Mouse (Mus musculus): ENCODE data around the gene Rab11fip2. TPM values are rescaled to one million over a fixed set of nuclear protein-coding genes. Genes with fewer than 3 reads are reported as not detected.

Gene Rab11fip2
- total and polyA plus RNA-seq, 3 experiments = 2.6 to 4.5 (median 3.1) TPM

GRCm38 (mm10) chr19:59860799-59861198 is 82.7 kb downstream of the Rab11fip2 start:
- Histone ChIP-seq H3K9ac (ENCODE audit: insufficient read depth, low read depth) (no peak overlapping the region), H3K27ac (ENCODE audit: insufficient read depth, low read depth) (no peak overlapping the region), H3K79me2 (replicated peaks; ENCODE audit: control insufficient read depth, extremely low read depth, insufficient read depth, poor library complexity, severe bottlenecking) (no peaks in the 10 kb centered on the region), H3K9me3 (replicated peaks; ENCODE audit: low read length) (no peaks in the 10 kb centered on the region), H3K36me3 (replicated peaks in 1 of 2; ENCODE audit: control insufficient read depth in 1 of 2, insufficient read depth in 1 of 2, low read length in 1 of 2) (no peaks in the 10 kb centered on the region), H3K4me1 (ENCODE audit: control insufficient read depth in 1 of 2, insufficient read depth in 2 of 2) (no peaks in the 10 kb centered on the region), H3K4me3 (replicated peaks in 1 of 3; ENCODE audit: low read depth in 2 of 3, low read length in 2 of 3, poor library complexity in 1 of 3) (no peak overlapping the region), H3K4me2 (ENCODE audit: insufficient read depth, low read depth, poor library complexity, severe bottlenecking) (no peak overlapping the region), H3K27me3 (replicated peaks) (no peaks in the 10 kb centered on the region)
- in situ Hi-C loops (cut with MboI; ENCODE audit: low pct_ligation_motif_present, low pct_unique_long_range_greater_than_20kb, low sequenced_read_pairs) (no loop called here), dilution Hi-C loops (cut with MboI; ENCODE audit: extremely low pct_ligation_motif_present, extremely low pct_unique_long_range_greater_than_20kb, low sequenced_read_pairs) (no loop called here)
- DNase-seq (ENCODE audit: extremely low read depth) = no peak
- TF ChIP-seq JUN (IDR thresholded peaks at IDR 0.05; ENCODE audit: insufficient read depth, low read depth, low read length) (no peak), EP300 (IDR thresholded peaks at IDR 0.05; ENCODE audit: low read length) (no peak), GABPA (IDR thresholded peaks at IDR 0.05; ENCODE audit: insufficient replicate concordance, low read depth, low read length) (no peak), PAX5 (IDR thresholded peaks at IDR 0.05; ENCODE audit: low read length) (no peak), POLR2AphosphoS2 (IDR thresholded peaks at IDR 0.05; ENCODE audit: low read depth, low read length) (no peak), TBP (conservative IDR thresholded peaks at IDR 0.05; ENCODE audit: low read depth, low read length) (no peak), USF1 (IDR thresholded peaks at IDR 0.05; ENCODE audit: low read depth, low read length) (no peak), BHLHE40 (IDR thresholded peaks at IDR 0.05; ENCODE audit: low read depth, low read length) (no peak), CHD2 (IDR thresholded peaks at IDR 0.05; ENCODE audit: low read length) (no peak), ETS1 (conservative IDR thresholded peaks at IDR 0.05; ENCODE audit: low read depth, low read length) (no peak), MAX (IDR thresholded peaks at IDR 0.05; ENCODE audit: low read length) (no peak), MEF2A (IDR thresholded peaks at IDR 0.05; ENCODE audit: borderline replicate concordance, low read depth, low read length) (no peak), CTCF (conservative IDR thresholded peaks at IDR 0.05 in 1 of 2, IDR thresholded peaks at IDR 0.05 in 1 of 2; ENCODE audit: low read depth in 2 of 2, low read length in 2 of 2) (no peak), SIN3A (IDR thresholded peaks at IDR 0.05; ENCODE audit: low read length) (no peak), TCF12 (IDR thresholded peaks at IDR 0.05; ENCODE audit: low read depth, low read length) (no peak), USF2 (conservative IDR thresholded peaks at IDR 0.05; ENCODE audit: low read depth, low read length) (no peak), MAFK (IDR thresholded peaks at IDR 0.05; ENCODE audit: insufficient replicate concordance, low read length) (no peak)

GRCm38 (mm10) chr19:59853061-59853460 is 90.4 kb downstream of the Rab11fip2 start:
- in situ Hi-C loops (cut with MboI; ENCODE audit: low pct_ligation_motif_present, low pct_unique_long_range_greater_than_20kb, low sequenced_read_pairs) = no loop called here
- no peaks in the 10 kb centered on the region for H3K36me3 ChIP-seq (replicated peaks in 1 of 2; ENCODE audit: control insufficient read depth in 1 of 2, insufficient read depth in 1 of 2, low read length in 1 of 2)
- DNase-seq (ENCODE audit: extremely low read depth) = no peak
- no peak overlapping the region for H3K9ac ChIP-seq (ENCODE audit: insufficient read depth, low read depth)
- no peaks in the 10 kb centered on the region for H3K79me2 ChIP-seq (replicated peaks; ENCODE audit: control insufficient read depth, extremely low read depth, insufficient read depth, poor library complexity, severe bottlenecking)
- TF ChIP-seq USF2 (conservative IDR thresholded peaks at IDR 0.05; ENCODE audit: low read depth, low read length) (no peak), SIN3A (IDR thresholded peaks at IDR 0.05; ENCODE audit: low read length) (no peak), RCOR1 (conservative IDR thresholded peaks at IDR 0.05; ENCODE audit: low read depth, low read length) (no peak), USF1 (IDR thresholded peaks at IDR 0.05; ENCODE audit: low read depth, low read length) (no peak), JUND (conservative IDR thresholded peaks at IDR 0.05; ENCODE audit: low read depth, low read length) (no peak), POLR2AphosphoS2 (IDR thresholded peaks at IDR 0.05; ENCODE audit: low read depth, low read length) (no peak), ZMIZ1 (IDR thresholded peaks at IDR 0.05; ENCODE audit: low read depth, low read length) (no peak), PAX5 (IDR thresholded peaks at IDR 0.05; ENCODE audit: low read length) (no peak), HCFC1 (IDR thresholded peaks at IDR 0.05; ENCODE audit: low read depth, low read length) (no peak)
- H3K4me2 ChIP-seq (ENCODE audit: insufficient read depth, low read depth, poor library complexity, severe bottlenecking) = no peak overlapping the region
- no peak overlapping the region for H3K4me3 ChIP-seq (replicated peaks in 1 of 3; ENCODE audit: low read depth in 2 of 3, low read length in 2 of 3, poor library complexity in 1 of 3)
- no peaks in the 10 kb centered on the region for H3K27me3 ChIP-seq (replicated peaks)
- no peaks in the 10 kb centered on the region for H3K9me3 ChIP-seq (replicated peaks; ENCODE audit: low read length)
- no peak overlapping the region for H3K27ac ChIP-seq (ENCODE audit: insufficient read depth, low read depth)
- no peaks in the 10 kb centered on the region for H3K4me1 ChIP-seq (ENCODE audit: control insufficient read depth in 1 of 2, insufficient read depth in 2 of 2)
- dilution Hi-C loops (cut with MboI; ENCODE audit: extremely low pct_ligation_motif_present, extremely low pct_unique_long_range_greater_than_20kb, low sequenced_read_pairs) = no loop called here
